Mouse (Mus musculus) heart, embryonic 10.5 days (tissue): ENCODE results near the gene Ltbp2. TPM values are rescaled to one million over a fixed set of nuclear protein-coding genes. Genes with fewer than 3 reads are reported as not detected.

Experiments used
- DNase-seq: peaks from one replicate; pipeline ENCODE4 v3.0.0-alpha.2; 2017; ENCODE audit warnings: low spot score
- H3K27ac ChIP-seq: fragments of 300-500 bp; sonication (generic); 2 replicates; pipeline ENCODE4 v1.5.1; 2016; ENCODE audit warnings: mild to moderate bottlenecking
- H3K27me3 ChIP-seq: fragments of 300-500 bp; sonication (generic); 2 replicates; pipeline ENCODE4 v1.6.1; 2016; ENCODE audit warnings: mild to moderate bottlenecking; ENCODE audit not compliant: poor library complexity, insufficient read depth, severe bottlenecking
- H3K36me3 ChIP-seq: fragments of 300-500 bp; sonication (generic); 2 replicates; pipeline ENCODE4 v1.6.1; 2016; ENCODE audit warnings: mild to moderate bottlenecking, moderate library complexity
- H3K4me1 ChIP-seq: fragments of 300-500 bp; sonication (generic); 2 replicates; pipeline ENCODE4 v1.6.1; 2016; ENCODE audit warnings: mild to moderate bottlenecking
- H3K4me3 ChIP-seq: fragments of 300-500 bp; sonication (generic); 2 replicates; pipeline ENCODE4 v1.5.1; 2016; ENCODE audit warnings: mild to moderate bottlenecking, moderate library complexity
- H3K9me3 ChIP-seq: fragments of 300-500 bp; sonication (generic); 2 replicates; pipeline ENCODE4 v1.6.1; 2016; ENCODE audit warnings: mild to moderate bottlenecking, moderate library complexity
- WGBS: fragments of 180-500 bp; shearing (Covaris S2); methylation state at CpG from one replicate; pipeline ENCODE4 v1.1.7; 2016; 5-methylcytosine and 5-hydroxymethylcytosine counted together
- polyA plus RNA-seq: library from polyadenylated mRNA; unstranded; fragments of >200 nt; fragmentation: Nextera tagmentation; extraction: Ambion mirVana; gene quantifications from 2 replicates; pipeline ENCODE4 v1.2.1, GENCODE M21; 2016

Gene Ltbp2
- polyA plus RNA-seq, 1 experiment from 2014 or later: 0.26 TPM

GRCm38 (mm10) chr12:84824203-84824602, 52.1 kb downstream of the Ltbp2 start:
- peaks cover 49% of the 10 kb centered on the region for H3K27me3 ChIP-seq
- H3K4me1 ChIP-seq: peaks cover 16% of the 10 kb centered on the region
- WGBS: 75% methylated on average over 5 of the region's 5 CpGs
- no peaks in the 10 kb centered on the region for H3K36me3 ChIP-seq
- no peaks in the 10 kb centered on the region for H3K9me3 ChIP-seq
- H3K27ac ChIP-seq: no peak overlapping the region
- DNase-seq: no peak
- no peak overlapping the region for H3K4me3 ChIP-seq

- DNase-seq: no peak
- WGBS: 79% methylated on average over 7 of the region's 7 CpGs
- Histone ChIP-seq H3K27me3 (peaks cover 43% of the 10 kb centered on the region), H3K9me3 (no peaks in the 10 kb centered on the region), H3K4me1 (peaks cover 16% of the 10 kb centered on the region), H3K36me3 (no peaks in the 10 kb centered on the region), H3K4me3 (no peak overlapping the region), H3K27ac (no peak overlapping the region)
Measured at GRCm38 (mm10) chr12:84823601-84824000, 52.7 kb downstream of the Ltbp2 start.

- DNase-seq: peak; percentile 88
- Histone ChIP-seq H3K9me3 (no peaks in the 10 kb centered on the region), H3K27me3 (peaks cover 29% of the 10 kb centered on the region), H3K4me3 (no peak overlapping the region), H3K4me1 (peaks cover 15% of the 10 kb centered on the region; the same call in 1 of the 2 replicates), H3K36me3 (no peaks in the 10 kb centered on the region), H3K27ac (no peak overlapping the region)
- 72% methylated on average over 13 of the region's 13 CpGs for WGBS
Measured at GRCm38 (mm10) chr12:84819236-84820168, 56.8 kb downstream of the Ltbp2 start.

- H3K4me1 ChIP-seq: peaks cover 15% of the 10 kb centered on the region; the same call in 1 of the 2 replicates
- no peak for DNase-seq
- 59% methylated on average over 4 of the region's 4 CpGs for WGBS
- H3K27me3 ChIP-seq: peaks cover 38% of the 10 kb centered on the region
- H3K4me3 ChIP-seq: no peak overlapping the region
- H3K36me3 ChIP-seq: no peaks in the 10 kb centered on the region
- H3K27ac ChIP-seq: no peak overlapping the region
- no peaks in the 10 kb centered on the region for H3K9me3 ChIP-seq
Measured at GRCm38 (mm10) chr12:84818496-84818895, 57.8 kb downstream of the Ltbp2 start.

- peaks cover 10% of the 10 kb centered on the region; the same call in 1 of the 2 replicates for H3K4me1 ChIP-seq
- H3K9me3 ChIP-seq: no peaks in the 10 kb centered on the region
- no peak overlapping the region for H3K27ac ChIP-seq
- H3K4me3 ChIP-seq: no peak overlapping the region
- peaks cover 47% of the 10 kb centered on the region for H3K27me3 ChIP-seq
- 80% methylated on average over 3 of the region's 3 CpGs for WGBS
- no peaks in the 10 kb centered on the region for H3K36me3 ChIP-seq
- DNase-seq: no peak
Measured at GRCm38 (mm10) chr12:84814663-84815325, 61.5 kb downstream of the Ltbp2 start.

GRCm38 (mm10) chr12:84813773-84814172, 62.6 kb downstream of the Ltbp2 start:
- H3K9me3 ChIP-seq: no peaks in the 10 kb centered on the region
- DNase-seq: no peak
- 38% methylated on average over 7 of the region's 7 CpGs for WGBS
- H3K27me3 ChIP-seq: peaks cover 56% of the 10 kb centered on the region
- H3K4me1 ChIP-seq: peaks cover 10% of the 10 kb centered on the region; the same call in 1 of the 2 replicates
- no peak overlapping the region for H3K4me3 ChIP-seq
- no peaks in the 10 kb centered on the region for H3K36me3 ChIP-seq
- H3K27ac ChIP-seq: no peak overlapping the region

GRCm38 (mm10) chr12:84812004-84812403, 64.3 kb downstream of the Ltbp2 start:
- Histone ChIP-seq H3K4me1 (peaks cover 14% of the 10 kb centered on the region; the same call in 1 of the 2 replicates), H3K4me3 (no peak overlapping the region), H3K36me3 (no peaks in the 10 kb centered on the region), H3K9me3 (no peaks in the 10 kb centered on the region), H3K27ac (no peak overlapping the region), H3K27me3 (peaks cover 73% of the 10 kb centered on the region)
- DNase-seq: no peak
- 52% methylated on average over 3 of the region's 3 CpGs for WGBS

- Histone ChIP-seq H3K27me3 (peaks cover 78% of the 10 kb centered on the region), H3K4me1 (peaks cover 18% of the 10 kb centered on the region), H3K4me3 (no peak overlapping the region), H3K27ac (no peak overlapping the region), H3K9me3 (no peaks in the 10 kb centered on the region), H3K36me3 (no peaks in the 10 kb centered on the region)
- 62% methylated on average over 4 of the region's 4 CpGs for WGBS
- no peak for DNase-seq
Measured at GRCm38 (mm10) chr12:84811510-84811909, 64.8 kb downstream of the Ltbp2 start.

GRCm38 (mm10) chr12:84810810-84811209, 65.5 kb downstream of the Ltbp2 start:
- 50% methylated on average over 1 of the region's 1 CpGs for WGBS
- no peaks in the 10 kb centered on the region for H3K9me3 ChIP-seq
- H3K27me3 ChIP-seq: peaks cover 85% of the 10 kb centered on the region
- no peaks in the 10 kb centered on the region for H3K36me3 ChIP-seq
- no peak for DNase-seq
- no peak overlapping the region for H3K27ac ChIP-seq
- H3K4me1 ChIP-seq: peaks cover 25% of the 10 kb centered on the region
- H3K4me3 ChIP-seq: no peak overlapping the region

- WGBS: 67% methylated on average over 6 of the region's 6 CpGs
- no peak for DNase-seq
- peaks cover 31% of the 10 kb centered on the region for H3K4me1 ChIP-seq
- H3K27me3 ChIP-seq: peaks cover 85% of the 10 kb centered on the region
- no peak overlapping the region for H3K27ac ChIP-seq
- H3K4me3 ChIP-seq: no peak overlapping the region
- no peaks in the 10 kb centered on the region for H3K9me3 ChIP-seq
- no peaks in the 10 kb centered on the region for H3K36me3 ChIP-seq
Measured at GRCm38 (mm10) chr12:84809033-84809432, 67.3 kb downstream of the Ltbp2 start.

- Histone ChIP-seq H3K4me3 (no peak overlapping the region), H3K27me3 (peaks cover 89% of the 10 kb centered on the region), H3K27ac (no peak overlapping the region), H3K9me3 (no peaks in the 10 kb centered on the region), H3K4me1 (peaks cover 31% of the 10 kb centered on the region), H3K36me3 (no peaks in the 10 kb centered on the region)
- no peak for DNase-seq
- WGBS: 72% methylated on average over 13 of the region's 13 CpGs
Measured at GRCm38 (mm10) chr12:84807351-84807750, 69.0 kb downstream of the Ltbp2 start.

- 56% methylated on average over 5 of the region's 5 CpGs for WGBS
- H3K36me3 ChIP-seq: no peaks in the 10 kb centered on the region
- H3K27me3 ChIP-seq: peaks cover 91% of the 10 kb centered on the region
- H3K4me3 ChIP-seq: no peak overlapping the region
- H3K4me1 ChIP-seq: peaks cover 31% of the 10 kb centered on the region
- no peaks in the 10 kb centered on the region for H3K9me3 ChIP-seq
- H3K27ac ChIP-seq: no peak overlapping the region
- DNase-seq: no peak
Measured at GRCm38 (mm10) chr12:84806726-84807125, 69.6 kb downstream of the Ltbp2 start.

- peaks cover 87% of the 10 kb centered on the region for H3K27me3 ChIP-seq
- no peak for DNase-seq
- H3K4me1 ChIP-seq: peaks cover 28% of the 10 kb centered on the region
- 86% methylated on average over 1 of the region's 1 CpGs for WGBS
- H3K36me3 ChIP-seq: no peaks in the 10 kb centered on the region
- H3K27ac ChIP-seq: no peak overlapping the region
- no peak overlapping the region for H3K4me3 ChIP-seq
- H3K9me3 ChIP-seq: no peaks in the 10 kb centered on the region
Measured at GRCm38 (mm10) chr12:84806010-84806409, 70.3 kb downstream of the Ltbp2 start.
